Mouse (Mus musculus) neural tube, embryonic 13.5 days (tissue): ENCODE data around the gene Sema3c. TPM values are rescaled to one million over a fixed set of nuclear protein-coding genes. Genes with fewer than 3 reads are reported as not detected.
"Not testable (repeated sequence)": the region's sequence is repeated elsewhere in the genome, so short reads cannot be mapped to it uniquely, and the experiment has no call there.

Experiments used
- ATAC-seq: fragments of 200-750 bp; cut with Nextera tagmentation; 2 replicates; pipeline ENCODE4 v1.8.0; 2017; ENCODE audit warnings: low read depth, mild to moderate bottlenecking, moderate TSS enrichment, moderate library complexity
- H3K27ac ChIP-seq: fragments of 300-500 bp; sonication (generic); replicated peaks from 2 replicates; pipeline ENCODE4 v1.5.1; 2015; ENCODE audit warnings: moderate library complexity, mild to moderate bottlenecking, inconsistent platforms
- H3K27me3 ChIP-seq: fragments of 300-500 bp; sonication (generic); 2 replicates; pipeline ENCODE4 v1.6.1; 2015; ENCODE audit warnings: mild to moderate bottlenecking, inconsistent platforms
- H3K36me3 ChIP-seq: fragments of 300-500 bp; sonication (generic); 2 replicates; pipeline ENCODE4 v1.6.1; 2015; ENCODE audit warnings: mild to moderate bottlenecking, inconsistent platforms
- H3K4me1 ChIP-seq: fragments of 300-500 bp; sonication (generic); replicated peaks from 2 replicates; pipeline ENCODE4 v1.6.1; 2015; ENCODE audit warnings: inconsistent platforms
- H3K4me2 ChIP-seq: fragments of 300-500 bp; sonication (generic); 2 replicates; pipeline ENCODE4 v1.6.1; 2015; ENCODE audit warnings: inconsistent platforms, mild to moderate bottlenecking, moderate library complexity
- H3K4me3 ChIP-seq: fragments of 300-500 bp; sonication (generic); 2 replicates; pipeline ENCODE4 v1.5.1; 2015; ENCODE audit warnings: mild to moderate bottlenecking, inconsistent platforms
- H3K9ac ChIP-seq: fragments of 300-500 bp; sonication (generic); 2 replicates; pipeline ENCODE4 v1.6.1; 2015; ENCODE audit warnings: moderate library complexity, mild to moderate bottlenecking, inconsistent platforms
- H3K9me3 ChIP-seq: fragments of 300-500 bp; sonication (generic); 2 replicates; pipeline ENCODE4 v1.6.1; 2016; ENCODE audit warnings: inconsistent platforms
- WGBS: fragments of 180-500 bp; shearing (Covaris S2); methylation state at CpG from one replicate; pipeline ENCODE4 v1.1.7; 2015; 5-methylcytosine and 5-hydroxymethylcytosine counted together
- polyA plus RNA-seq: library from polyadenylated mRNA; unstranded; fragments of >200 nt; fragmentation: Nextera tagmentation; extraction: Ambion mirVana; gene quantifications from 2 replicates; pipeline ENCODE4 v1.2.1, GENCODE M21; 2015

Sema3c gene
- polyA plus RNA-seq: 30.3 and 31.7 TPM in 2 replicates

- Histone ChIP-seq H3K9me3 (no peaks in the 10 kb centered on the region), H3K4me1 (peaks cover 19% of the 10 kb centered on the region), H3K9ac (peak within 1 kb of the TSS; percentile 74), H3K36me3 (no peaks in the 10 kb centered on the region), H3K27ac (peak within 1 kb of the TSS; percentile 72), H3K4me2 (peak within 1 kb of the TSS; percentile 77), H3K27me3 (peaks cover 7% of the 10 kb centered on the region), H3K4me3 (peak within 1 kb of the TSS; percentile 60)
- ATAC-seq: peak; percentile 22; the same call in 1 of the 2 replicates
- WGBS: under 1% methylated on average over 16 of the region's 16 CpGs
These were observed at the start of gene Sema3c for GRCm38 (mm10) chr5:17573694-17574380. Gene Sema3c, plus strand, starts transcription at chr5:17574281.

- 100% methylated on average over 2 of the region's 2 CpGs for WGBS
- not testable (repeated sequence) for H3K36me3 ChIP-seq, H3K4me3 ChIP-seq, H3K9ac ChIP-seq, H3K27ac ChIP-seq, ATAC-seq, H3K27me3 ChIP-seq, H3K4me1 ChIP-seq, H3K4me2 ChIP-seq, H3K9me3 ChIP-seq
These were observed 42.9 kb upstream of the Sema3c start for GRCm38 (mm10) chr5:17531165-17531564.

- Histone ChIP-seq H3K4me3 (no peak overlapping the region), H3K4me2 (no peak overlapping the region), H3K27me3 (no peaks in the 10 kb centered on the region), H3K27ac (no peak overlapping the region), H3K36me3 (no peaks in the 10 kb centered on the region), H3K9me3 (no peaks in the 10 kb centered on the region), H3K9ac (no peak overlapping the region), H3K4me1 (no peaks in the 10 kb centered on the region)
- ATAC-seq: no peak
- 83% methylated on average over 4 of the region's 4 CpGs for WGBS
These were observed 30.9 kb upstream of the Sema3c start for GRCm38 (mm10) chr5:17543141-17543540.

GRCm38 (mm10) chr5:17544904-17545449 is 29.1 kb upstream of the Sema3c start:
- H3K4me3 ChIP-seq: no peak overlapping the region
- WGBS: 85% methylated on average over 2 of the region's 2 CpGs
- H3K4me2 ChIP-seq: no peak overlapping the region
- no peak for ATAC-seq
- H3K27ac ChIP-seq: no peak overlapping the region
- no peaks in the 10 kb centered on the region for H3K27me3 ChIP-seq
- no peak overlapping the region for H3K9ac ChIP-seq
- H3K4me1 ChIP-seq: no peaks in the 10 kb centered on the region
- no peaks in the 10 kb centered on the region for H3K36me3 ChIP-seq
- H3K9me3 ChIP-seq: no peaks in the 10 kb centered on the region

GRCm38 (mm10) chr5:17551693-17552092 is 22.4 kb upstream of the Sema3c start:
- Histone ChIP-seq H3K9me3 (no peaks in the 10 kb centered on the region), H3K4me1 (no peaks in the 10 kb centered on the region), H3K27ac (no peak overlapping the region), H3K4me2 (no peak overlapping the region), H3K9ac (no peak overlapping the region), H3K27me3 (no peaks in the 10 kb centered on the region), H3K36me3 (no peaks in the 10 kb centered on the region), H3K4me3 (no peak overlapping the region)
- WGBS: 52% methylated on average over 3 of the region's 3 CpGs
- ATAC-seq: no peak

GRCm38 (mm10) chr5:17556073-17556473 is 18.0 kb upstream of the Sema3c start:
- Histone ChIP-seq H3K9me3 (no peaks in the 10 kb centered on the region), H3K4me2 (no peak overlapping the region), H3K27ac (no peak overlapping the region), H3K27me3 (no peaks in the 10 kb centered on the region), H3K36me3 (no peaks in the 10 kb centered on the region), H3K4me3 (no peak overlapping the region), H3K4me1 (no peaks in the 10 kb centered on the region), H3K9ac (no peak overlapping the region)
- WGBS: 39% methylated on average over 7 of the region's 7 CpGs
- no peak for ATAC-seq

- no peak overlapping the region for H3K9ac ChIP-seq
- H3K4me3 ChIP-seq: no peak overlapping the region
- no peak overlapping the region for H3K4me2 ChIP-seq
- H3K27ac ChIP-seq: no peak overlapping the region
- WGBS: 93% methylated on average over 3 of the region's 3 CpGs
- no peaks in the 10 kb centered on the region for H3K4me1 ChIP-seq
- no peaks in the 10 kb centered on the region for H3K27me3 ChIP-seq
- H3K9me3 ChIP-seq: no peaks in the 10 kb centered on the region
- H3K36me3 ChIP-seq: no peaks in the 10 kb centered on the region
- no peak for ATAC-seq
These were observed 17.3 kb upstream of the Sema3c start for GRCm38 (mm10) chr5:17556715-17557265.

- H3K27ac ChIP-seq: no peak overlapping the region
- H3K4me3 ChIP-seq: no peak overlapping the region
- no peak overlapping the region for H3K4me2 ChIP-seq
- ATAC-seq: no peak
- peaks cover 7% of the 10 kb centered on the region for H3K27me3 ChIP-seq
- no peaks in the 10 kb centered on the region for H3K36me3 ChIP-seq
- 84% methylated on average over 6 of the region's 6 CpGs for WGBS
- H3K9me3 ChIP-seq: no peaks in the 10 kb centered on the region
- H3K9ac ChIP-seq: no peak overlapping the region
- peaks cover 19% of the 10 kb centered on the region for H3K4me1 ChIP-seq
These were observed 2.5 kb upstream of the Sema3c start for GRCm38 (mm10) chr5:17571571-17571970.

GRCm38 (mm10) chr5:17574413-17575182 is 517 bp downstream of the Sema3c start:
- under 1% methylated on average over 59 of the region's 59 CpGs for WGBS
- Histone ChIP-seq H3K9me3 (no peaks in the 10 kb centered on the region), H3K4me2 (peak overlapping the region; percentile 77), H3K36me3 (no peaks in the 10 kb centered on the region), H3K9ac (peak overlapping the region; percentile 74), H3K27ac (peak overlapping the region; percentile 72), H3K4me1 (peaks cover 19% of the 10 kb centered on the region), H3K4me3 (peak overlapping the region; percentile 60), H3K27me3 (peaks cover 7% of the 10 kb centered on the region)
- peak; percentile 95 for ATAC-seq

GRCm38 (mm10) chr5:17575183-17575495 is 1.1 kb downstream of the Sema3c start:
- Histone ChIP-seq H3K27ac (peak overlapping the region; percentile 72), H3K4me3 (peak overlapping the region; percentile 60), H3K27me3 (peaks cover 7% of the 10 kb centered on the region), H3K4me2 (peak overlapping the region; percentile 77), H3K9ac (peak overlapping the region; percentile 74), H3K4me1 (peaks cover 19% of the 10 kb centered on the region), H3K9me3 (no peaks in the 10 kb centered on the region), H3K36me3 (no peaks in the 10 kb centered on the region)
- WGBS: 13% methylated on average over 7 of the region's 7 CpGs
- no peak for ATAC-seq

- 35% methylated on average over 2 of the region's 2 CpGs for WGBS
These were observed 2.0 kb downstream of the Sema3c start for GRCm38 (mm10) chr5:17576069-17576468.

GRCm38 (mm10) chr5:17582047-17582515 is 8.0 kb downstream of the Sema3c start:
- H3K27me3 ChIP-seq: no peaks in the 10 kb centered on the region
- peak; percentile 77 for ATAC-seq
- H3K4me2 ChIP-seq: no peak overlapping the region
- peaks cover 14% of the 10 kb centered on the region for H3K4me1 ChIP-seq
- 19% methylated on average over 2 of the region's 2 CpGs for WGBS
- no peak overlapping the region for H3K9ac ChIP-seq
- no peak overlapping the region for H3K4me3 ChIP-seq
- H3K36me3 ChIP-seq: no peaks in the 10 kb centered on the region
- H3K9me3 ChIP-seq: no peaks in the 10 kb centered on the region
- H3K27ac ChIP-seq: no peak overlapping the region

More at GRCm38 (mm10) chr5:17576069-17576468, 2.0 kb downstream of the Sema3c start:
- Histone ChIP-seq H3K36me3 (no peaks in the 10 kb centered on the region), H3K4me3 (peak overlapping the region; percentile 60), H3K4me2 (peak overlapping the region; percentile 77), H3K27ac (no peak overlapping the region), H3K9ac (no peak overlapping the region), H3K27me3 (peaks cover 7% of the 10 kb centered on the region), H3K9me3 (no peaks in the 10 kb centered on the region), H3K4me1 (peaks cover 19% of the 10 kb centered on the region)
- 0 out of 2 replicates have a peak, but pooled peaks have one; percentile 24 for ATAC-seq
